Mouse (Mus musculus) left cerebral cortex, postnatal 4 days (tissue): ENCODE measurements around the gene Crebrf. TPM values are rescaled to one million over a fixed set of nuclear protein-coding genes. Genes with fewer than 3 reads are reported as not detected.

Experiments used
- DNase-seq: peaks from one replicate; pipeline ENCODE4 v3.0.0-alpha.2; 2022
- intact Hi-C: fragments of 180-260 bp; cut with DNase I; formaldehyde crosslinking; loops from one replicate; pipeline ENCODE4 v1.15.1; 2025
- total RNA-seq, 2 experiments: library from RNA; stranded (reverse); gene quantifications; 2 replicates each; pipeline ENCODE4 v1.2.3; 2021

Crebrf gene
- total RNA-seq, 2 experiments from 2014 or later = 25.8 to 26.5 TPM

GRCm38 (mm10) chr17:26703671-26704070 is 11.8 kb upstream of the Crebrf start:
- DNase-seq = no peak
- intact Hi-C loops = no loop called here

GRCm38 (mm10) chr17:26705463-26706359 is 9.7 kb upstream of the Crebrf start:
- DNase-seq = no peak
- intact Hi-C loops = no loop called here

GRCm38 (mm10) chr17:26707066-26707465 is 8.4 kb upstream of the Crebrf start:
- DNase-seq = no peak
- intact Hi-C loops = no loop called here

- no peak for DNase-seq
- intact Hi-C loops = no loop called here
Measured at GRCm38 (mm10) chr17:26708499-26708898, 7.0 kb upstream of the Crebrf start.

- intact Hi-C loops = no loop called here
- no peak for DNase-seq
Measured at GRCm38 (mm10) chr17:26708993-26709590, 6.4 kb upstream of the Crebrf start.

- no peak for DNase-seq
- intact Hi-C loops = no loop called here
Measured at GRCm38 (mm10) chr17:26710049-26710448, 5.4 kb upstream of the Crebrf start.

GRCm38 (mm10) chr17:26715916-26716717 is 667 bp downstream of the Crebrf start:
- intact Hi-C loops = no loop called here
- DNase-seq = peak; percentile 98

GRCm38 (mm10) chr17:26717868-26718267 is 2.4 kb downstream of the Crebrf start:
- intact Hi-C loops = no loop called here

GRCm38 (mm10) chr17:26719405-26719804 is 4.0 kb downstream of the Crebrf start:
- intact Hi-C loops = no loop called here
- no peak for DNase-seq

More at GRCm38 (mm10) chr17:26717868-26718267, 2.4 kb downstream of the Crebrf start:
- no peak for DNase-seq

GRCm38 (mm10) chr17:26721802-26722201 is 6.4 kb downstream of the Crebrf start:
- DNase-seq = no peak
- intact Hi-C loops = no loop called here

- no peak for DNase-seq
- intact Hi-C loops = no loop called here
Measured at GRCm38 (mm10) chr17:26724790-26725189, 9.3 kb downstream of the Crebrf start.

- intact Hi-C loops = no loop called here
- no peak for DNase-seq
Measured at GRCm38 (mm10) chr17:26726674-26727073, 11.2 kb downstream of the Crebrf start.

- no peak for DNase-seq
- intact Hi-C loops = no loop called here
Measured at GRCm38 (mm10) chr17:26727110-26727755, 11.8 kb downstream of the Crebrf start.

GRCm38 (mm10) chr17:26742581-26742980 is 27.1 kb downstream of the Crebrf start:
- intact Hi-C loops = no loop called here
- no peak for DNase-seq

GRCm38 (mm10) chr17:26743294-26743693 is 27.8 kb downstream of the Crebrf start:
- no peak for DNase-seq
- intact Hi-C loops = no loop called here

GRCm38 (mm10) chr17:26749975-26750374 is 34.5 kb downstream of the Crebrf start:
- no peak for DNase-seq
- intact Hi-C loops = no loop called here

GRCm38 (mm10) chr17:26752297-26752696 is 36.8 kb downstream of the Crebrf start:
- DNase-seq = no peak

GRCm38 (mm10) chr17:26753476-26753875 is 38.0 kb downstream of the Crebrf start:
- intact Hi-C loops = no loop called here

More at GRCm38 (mm10) chr17:26752297-26752696, 36.8 kb downstream of the Crebrf start:
- intact Hi-C loops = no loop called here

GRCm38 (mm10) chr17:26767100-26767753 is 51.8 kb downstream of the Crebrf start:
- no peak for DNase-seq
- intact Hi-C loops = no loop called here

More at GRCm38 (mm10) chr17:26753476-26753875, 38.0 kb downstream of the Crebrf start:
- no peak for DNase-seq

GRCm38 (mm10) chr17:26767754-26768124 is 52.3 kb downstream of the Crebrf start:
- intact Hi-C loops = no loop called here
- DNase-seq = no peak
